Mouse (Mus musculus): Measurements from ENCODE around the gene Bach2.
A peak's percentile ranks its signal among the peaks of the same experiment; 100 is the strongest.

Gene Bach2

GRCm38 (mm10) chr4:32562319-32563115 is 323.9 kb downstream of the Bach2 start:
- DNase-seq (ENCODE audit: low read depth, low spot score), result no peak

- no peak for DNase-seq (ENCODE audit: low read depth, low spot score)
Measured at GRCm38 (mm10) chr4:32564416-32564815, 325.8 kb downstream of the Bach2 start.

GRCm38 (mm10) chr4:32564918-32565317 is 326.3 kb downstream of the Bach2 start:
- no peak for DNase-seq (ENCODE audit: low read depth, low spot score)

- DNase-seq (ENCODE audit: low read depth, low spot score), result no peak
Measured at GRCm38 (mm10) chr4:32569054-32569453, 330.4 kb downstream of the Bach2 start.

DNA sequence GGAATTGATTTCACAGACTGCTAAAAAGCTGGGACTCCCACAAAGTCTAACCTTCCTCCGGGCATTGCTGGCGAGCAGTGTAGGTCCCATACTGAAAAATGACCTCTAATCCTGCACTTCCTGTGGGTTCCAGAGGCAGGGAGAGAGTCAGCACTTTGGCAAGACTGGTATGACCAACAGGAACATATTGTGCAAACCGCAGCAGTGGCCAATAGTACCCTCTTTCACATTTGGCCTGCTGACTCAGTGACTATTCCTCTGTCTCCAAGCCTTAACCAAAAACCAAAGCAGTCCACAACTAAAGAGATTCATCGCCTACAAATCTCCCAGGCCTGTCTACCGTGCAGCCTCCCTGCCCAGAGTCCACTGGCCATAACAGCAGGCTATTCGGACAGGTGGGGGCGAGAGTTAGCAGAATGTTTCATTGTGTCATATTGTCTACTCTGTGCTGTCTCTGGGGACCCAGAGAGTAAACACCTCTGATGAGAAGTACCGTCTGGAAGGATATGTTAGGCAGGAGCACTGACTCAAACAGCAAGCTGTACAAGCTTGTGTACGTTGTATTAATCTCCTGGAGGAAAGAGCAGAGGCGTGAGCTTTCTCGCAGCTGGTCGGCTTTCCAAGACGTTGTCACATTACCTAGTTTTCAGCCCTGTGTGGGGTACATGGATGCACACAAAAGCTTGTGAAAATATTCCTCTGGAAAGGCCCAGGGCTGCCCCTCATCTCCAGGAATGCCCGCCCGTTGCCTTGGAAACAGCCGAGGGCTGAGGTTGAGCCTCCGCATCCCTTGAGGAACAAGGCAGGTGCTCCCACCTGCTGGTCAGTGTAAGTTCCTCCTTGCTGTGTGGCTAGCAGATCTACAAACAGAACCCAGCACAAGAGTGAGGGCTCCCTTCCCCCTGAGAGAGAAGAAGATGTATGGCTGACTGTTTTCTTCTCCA is 331.7 kb downstream of the Bach2 start:
- DNase-seq (ENCODE audit: low read depth, low spot score), result peak; percentile 48

GRCm38 (mm10) chr4:32570939-32571317 is 332.3 kb downstream of the Bach2 start:
- DNase-seq (ENCODE audit: low read depth, low spot score), result no peak

DNA sequence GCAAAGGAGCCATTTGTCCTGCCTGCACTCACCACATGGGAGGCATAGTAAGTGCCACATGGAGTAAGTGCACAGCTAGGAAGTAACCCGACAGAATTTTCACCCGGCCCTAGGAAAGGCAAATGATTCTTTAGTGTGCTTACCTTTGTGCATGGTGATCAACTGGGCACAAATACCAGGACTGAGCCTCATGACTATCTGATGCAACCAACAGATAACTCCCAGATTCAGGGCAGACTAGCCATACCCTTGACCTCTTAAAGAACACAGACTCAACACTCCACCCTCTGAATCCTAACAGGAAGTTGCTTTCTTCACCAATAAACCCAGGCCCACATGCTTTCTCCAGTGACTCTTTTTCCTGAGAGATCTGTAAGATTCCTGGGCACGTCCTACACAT is 332.8 kb downstream of the Bach2 start:
- DNase-seq (ENCODE audit: low read depth, low spot score), result no peak

DNA sequence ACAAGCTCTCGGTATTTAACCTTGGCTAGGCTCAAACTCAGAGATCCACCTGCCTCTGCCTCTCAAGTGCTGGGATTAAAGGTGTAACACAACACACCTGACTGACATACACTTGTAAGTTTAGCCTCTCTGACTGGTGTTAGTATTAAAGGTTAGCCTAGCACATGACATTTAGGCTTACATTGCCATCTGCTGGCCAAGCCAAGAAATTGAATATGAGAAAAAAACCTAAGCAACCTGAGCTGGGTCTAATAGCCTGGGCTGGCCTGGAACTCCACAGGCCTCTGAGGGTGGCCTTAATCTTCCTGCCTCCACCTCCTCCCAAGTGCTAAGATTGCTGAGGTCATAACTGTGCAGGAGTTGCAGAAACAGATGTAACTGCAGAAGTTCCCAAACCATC is 333.5 kb downstream of the Bach2 start:
- peak; percentile 61 for DNase-seq (ENCODE audit: low read depth, low spot score)

- DNase-seq (ENCODE audit: low read depth, low spot score), result no peak
Measured at GRCm38 (mm10) chr4:32573586-32573985, 335.0 kb downstream of the Bach2 start.

DNA sequence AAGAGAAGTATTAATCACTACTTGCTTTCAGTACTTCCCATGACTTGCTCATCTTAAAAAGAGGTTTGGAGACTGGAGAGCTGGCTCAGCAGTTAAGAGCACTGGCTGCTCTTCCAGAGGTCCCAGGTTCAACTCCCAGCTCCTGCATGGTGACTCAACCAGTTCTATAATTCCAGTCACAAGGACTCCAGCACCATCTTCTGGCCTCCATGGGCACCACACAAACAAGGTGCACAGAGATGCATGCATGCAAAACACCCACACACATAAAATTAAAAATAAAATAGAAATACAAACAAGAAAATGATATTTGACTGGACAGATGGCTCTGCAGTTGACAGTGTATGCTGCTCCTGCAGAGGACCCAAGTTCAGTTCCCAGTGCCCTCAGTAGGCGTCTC is 336.0 kb downstream of the Bach2 start:
- no peak for DNase-seq (ENCODE audit: low read depth, low spot score)

DNA sequence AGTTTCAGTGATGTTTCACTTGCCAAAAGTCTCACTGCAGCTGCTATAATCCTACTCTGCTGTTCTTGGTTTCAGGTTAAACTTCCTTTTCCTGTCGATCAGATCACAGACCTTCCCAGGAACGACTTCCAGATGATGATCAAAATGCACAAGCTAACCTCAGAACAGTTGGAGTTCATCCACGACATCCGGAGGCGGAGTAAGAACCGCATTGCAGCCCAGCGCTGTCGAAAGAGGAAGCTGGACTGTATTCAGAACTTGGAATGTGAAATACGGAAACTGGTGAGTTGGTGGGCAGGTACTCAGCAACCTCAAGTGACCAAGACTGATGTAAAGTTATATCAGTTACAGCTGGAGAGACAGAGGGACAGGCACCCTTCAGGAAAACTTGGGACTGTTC is 336.6 kb downstream of the Bach2 start:
- no peak for DNase-seq (ENCODE audit: low read depth, low spot score)

DNA sequence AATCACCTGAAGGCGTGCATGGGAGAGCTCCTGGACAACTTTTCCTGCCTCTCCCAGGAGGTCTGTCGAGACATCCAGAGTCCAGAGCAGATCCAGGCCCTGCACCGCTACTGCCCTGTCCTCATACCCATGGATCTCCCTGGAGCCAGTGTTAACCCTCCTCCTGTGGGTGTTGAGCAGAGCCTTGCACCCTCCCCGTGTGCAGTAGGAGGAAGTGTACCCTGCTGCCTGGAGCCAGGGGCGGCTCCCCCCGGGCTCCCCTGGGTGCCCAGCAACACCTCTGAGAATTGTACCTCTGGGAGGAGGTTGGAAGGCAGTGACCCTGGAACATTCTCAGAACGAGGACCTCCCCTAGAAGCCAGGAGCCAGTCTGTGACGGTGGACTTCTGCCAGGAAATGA is 341.2 kb downstream of the Bach2 start:
- no peak for DNase-seq (ENCODE audit: low read depth, low spot score)

DNA sequence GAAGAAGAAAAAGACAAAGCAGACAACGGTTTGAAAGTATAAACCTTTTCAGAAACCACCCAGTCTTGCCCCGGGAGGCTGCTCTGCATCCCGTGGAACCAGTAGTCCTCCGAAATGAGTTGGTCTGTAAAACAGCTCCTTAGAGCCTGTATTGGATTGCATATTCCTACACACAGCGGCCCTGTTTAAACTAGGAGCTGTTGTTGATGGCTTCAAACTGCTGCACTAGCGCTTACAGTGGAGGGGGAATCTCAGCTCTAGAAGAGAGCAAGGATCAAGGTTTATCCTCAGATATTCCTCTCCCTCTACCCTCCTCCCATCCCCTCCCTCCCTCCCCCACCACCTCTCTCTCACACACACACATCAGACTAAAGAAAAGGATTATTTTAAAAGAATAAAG is 345.6 kb downstream of the Bach2 start:
- DNase-seq (ENCODE audit: low read depth, low spot score), result no peak

DNA sequence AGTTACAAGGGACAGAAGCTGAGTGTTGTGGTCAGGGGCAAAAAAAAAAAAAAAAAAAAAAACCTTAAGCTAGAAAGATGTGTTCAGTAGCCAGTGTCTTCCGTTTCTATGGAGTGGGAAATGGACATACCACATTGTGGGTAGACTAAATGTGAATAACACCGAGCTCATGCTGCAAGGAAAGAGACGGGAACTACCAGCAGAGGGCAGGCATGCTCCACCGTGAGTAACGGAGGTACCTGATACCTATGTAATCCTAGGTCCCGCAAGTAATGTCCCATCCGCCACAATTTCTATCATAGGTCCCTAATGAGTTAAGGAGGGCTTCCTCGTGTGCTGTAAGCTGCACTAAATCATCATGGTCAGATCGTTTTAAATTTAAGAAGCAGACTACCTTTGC is 348.0 kb downstream of the Bach2 start:
- DNase-seq (ENCODE audit: low read depth, low spot score), result no peak

DNA sequence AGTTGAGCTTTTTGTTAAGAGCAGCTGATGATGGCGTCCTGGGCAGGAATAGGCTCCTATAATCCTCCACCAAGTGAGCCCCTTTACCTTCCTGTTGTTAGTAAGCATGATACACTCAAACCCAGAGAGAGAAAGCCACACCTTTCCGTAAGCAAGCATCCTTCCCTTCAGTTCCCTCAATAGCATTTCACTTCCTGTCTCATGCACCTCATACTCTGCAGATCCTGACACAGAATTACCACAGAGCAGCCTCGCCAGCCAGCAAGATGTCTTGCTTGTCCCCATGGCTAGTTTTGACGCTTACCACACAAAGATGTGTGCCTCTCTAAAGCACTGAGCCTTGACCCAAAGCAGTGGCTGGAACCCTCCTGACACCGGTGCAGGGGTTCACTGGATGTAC is 348.9 kb downstream of the Bach2 start:
- no peak for DNase-seq (ENCODE audit: low read depth, low spot score)

DNA sequence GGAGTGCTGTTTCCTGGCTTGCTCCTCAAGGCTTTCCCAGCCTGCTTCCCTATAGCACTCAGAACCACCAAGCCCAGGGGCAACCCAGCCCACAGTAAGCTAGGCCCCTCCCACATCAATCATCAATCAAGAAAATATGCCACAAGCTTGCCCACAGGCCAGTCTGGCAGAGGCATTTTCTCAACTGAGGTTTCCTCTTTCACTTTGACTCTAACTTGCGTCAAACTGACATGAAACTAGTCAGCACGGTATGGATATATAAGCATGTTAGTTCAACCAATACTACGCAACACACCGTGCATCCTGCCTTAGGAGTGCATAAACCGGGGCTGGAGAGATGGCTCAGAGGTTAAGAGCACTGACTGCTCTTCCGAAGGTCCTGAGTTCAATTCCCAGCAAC is 349.6 kb downstream of the Bach2 start:
- DNase-seq (ENCODE audit: low read depth, low spot score), result no peak

DNA sequence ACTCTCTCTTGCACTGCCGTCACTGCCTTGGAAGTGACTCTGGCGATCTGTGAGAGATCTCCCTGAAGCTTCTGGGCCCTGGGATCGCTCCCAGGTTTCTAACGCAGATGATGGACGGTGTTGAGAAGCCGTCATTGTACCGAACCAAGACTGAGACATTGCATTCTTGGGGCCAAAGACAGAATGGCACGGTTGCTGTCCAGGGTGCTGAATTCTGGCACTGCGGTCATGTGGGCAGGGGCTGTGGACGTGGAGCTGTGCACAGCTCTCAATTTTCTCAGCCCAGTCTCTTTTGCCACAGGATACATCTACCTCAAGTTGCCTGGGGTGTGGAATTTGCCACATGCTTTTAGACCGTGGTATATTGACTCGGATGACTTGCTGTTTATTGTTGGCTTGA is 362.5 kb downstream of the Bach2 start:
- DNase-seq (ENCODE audit: low read depth, low spot score), result no peak

GRCm38 (mm10) chr4:32602660-32603059 is 364.1 kb downstream of the Bach2 start, which contains the start of gene Gja10:
Gene Gja10, minus strand, starts transcription at chr4:32602760.
- DNase-seq (ENCODE audit: low read depth, low spot score), result no peak

GRCm38 (mm10) chr4:32615034-32615881 is 376.7 kb downstream of the Bach2 start, which contains the start of gene Casp8ap2:
Gene Casp8ap2, plus strand, starts transcription at chr4:32615451.
- DNase-seq (ENCODE audit: low read depth, low spot score), result peak; percentile 98

DNA sequence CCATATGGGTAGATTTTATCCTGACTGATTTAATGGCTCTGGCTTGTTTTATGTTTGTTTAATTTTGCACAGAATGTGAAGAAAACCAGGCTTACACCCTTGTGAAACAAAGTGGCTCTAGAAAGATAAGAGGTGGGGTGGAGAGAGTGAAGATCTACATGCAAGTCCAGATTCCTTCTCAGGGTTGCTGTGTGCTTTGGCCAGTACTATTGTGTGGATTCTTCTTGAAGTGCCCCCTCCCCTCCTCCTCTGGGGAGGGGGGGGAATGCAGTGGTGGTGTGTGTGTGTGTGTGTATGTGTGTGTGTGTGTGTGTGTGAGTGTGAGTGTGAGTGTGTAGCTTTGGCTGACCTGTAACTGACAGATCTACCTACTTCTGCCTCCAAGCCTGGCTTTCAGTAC is 383.0 kb downstream of the Bach2 start:
- DNase-seq (ENCODE audit: low read depth, low spot score), result no peak
